Comparison of ENCODE assay signal across 20 mouse cellular contexts in the genomic region with DNA sequence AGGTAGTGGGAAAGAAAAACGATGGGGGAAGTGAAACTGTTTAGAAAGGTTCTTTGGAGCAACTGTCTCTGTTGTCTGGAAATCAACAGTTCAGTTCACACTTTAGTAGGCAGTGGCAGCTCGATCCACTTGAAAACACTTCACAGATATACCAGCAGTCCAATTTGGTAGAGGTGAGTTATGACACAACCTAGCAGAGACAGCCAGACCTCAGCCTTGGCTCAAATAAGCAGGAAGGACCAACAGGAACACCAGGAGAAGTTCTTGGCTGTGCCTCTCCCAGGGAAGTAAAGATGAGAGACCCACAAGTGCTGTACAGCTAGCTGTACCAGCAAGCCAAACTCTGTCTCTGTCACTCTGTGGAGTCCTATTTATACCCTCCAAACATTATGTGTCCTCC.
DNase-seq lines count a peak whose midpoint lies in the region; ATAC-seq and TF ChIP-seq lines count a peak whose summit lies in the region.
"Had no signal": no experiment of that assay in that cellular context is flagged by ENCODE, and none has a peak within 500 bp of the region (broad histone marks: within the 10 kb centered on the region; RNA-seq: fewer than 3 reads in every experiment).

No protein-coding gene starts in this region.

- peak; percentile 74 for ATAC-seq in heart, postnatal 0 days (ENCODE audit: insufficient read depth, low read depth)
- ATAC-seq in heart, embryonic 11.5 days (replicated peaks; ENCODE audit: insufficient number of reproducible peaks, low FRiP score, low TSS enrichment) = no peak
- ATAC-seq in megakaryocyte, adult 5-6 weeks (ENCODE audit: poor library complexity, severe bottlenecking) = peak; percentile 51; the same call in 1 of the 2 replicates
- ATAC-seq: forebrain, embryonic 13.5 days; forebrain, embryonic 15.5 days had no signal

- intact Hi-C loops in heart, postnatal 14 days (cut with DNase I) = no loop called here

- no peaks in the 10 kb centered on the region for H3K4me1 ChIP-seq in heart, postnatal 0 days (ENCODE audit: control insufficient read depth, insufficient read depth)
- H3K4me1 ChIP-seq in heart, embryonic 11.5 days (ENCODE audit: control insufficient read depth, insufficient read depth, low read length) = no peaks in the 10 kb centered on the region
- H3K4me1 ChIP-seq: embryonic facial prominence, embryonic 10.5 days; embryonic facial prominence, embryonic 12.5 days; forebrain, embryonic 13.5 days; forebrain, embryonic 15.5 days had no signal

- H3K36me3 ChIP-seq in heart, postnatal 0 days (replicated peaks; ENCODE audit: control insufficient read depth, insufficient read depth, low read length) = no peaks in the 10 kb centered on the region
- H3K36me3 ChIP-seq in heart, embryonic 11.5 days (ENCODE audit: control insufficient read depth, insufficient read depth, low read length) = no peaks in the 10 kb centered on the region
- H3K36me3 ChIP-seq: embryonic facial prominence, embryonic 10.5 days; embryonic facial prominence, embryonic 12.5 days; forebrain, embryonic 15.5 days had no signal

- no peak for TF ChIP-seq EP300 in heart, postnatal 0 days (IDR thresholded peaks at IDR 0.05; ENCODE audit: low read depth)

- no peak for TF ChIP-seq CTCF in heart, postnatal 0 days (IDR thresholded peaks at IDR 0.05; ENCODE audit: low read depth)

- 35% methylated on average over 2 of the region's 2 CpGs for WGBS in heart, postnatal 0 days
- 36% methylated on average over 2 of the region's 2 CpGs for WGBS in heart, embryonic 11.5 days (ENCODE audit: insufficient replicate concordance)

- H3K27ac ChIP-seq in heart, postnatal 0 days (ENCODE audit: low read depth) = peak overlapping the region; percentile 15; the same call in 1 of the 2 replicates
- H3K27ac ChIP-seq in heart, embryonic 11.5 days (ENCODE audit: low read depth, low read length) = no peak overlapping the region
- H3K27ac ChIP-seq: embryonic facial prominence, embryonic 10.5 days; embryonic facial prominence, embryonic 12.5 days; forebrain, embryonic 13.5 days; forebrain, embryonic 15.5 days had no signal

- no peaks in the 10 kb centered on the region for H3K9me3 ChIP-seq in heart, postnatal 0 days (replicated peaks; ENCODE audit: control insufficient read depth, low read length)
- no peaks in the 10 kb centered on the region for H3K9me3 ChIP-seq in heart, embryonic 11.5 days (replicated peaks; ENCODE audit: control insufficient read depth, low read length)
- H3K9me3 ChIP-seq: embryonic facial prominence, embryonic 10.5 days; embryonic facial prominence, embryonic 12.5 days; forebrain, embryonic 13.5 days; forebrain, embryonic 15.5 days had no signal

- 0 out of 2 replicates have a peak, but pooled peaks cover 2% of the 10 kb centered on the region for H3K27me3 ChIP-seq in heart, postnatal 0 days (ENCODE audit: control insufficient read depth, insufficient read depth, low read length)
- no peaks in the 10 kb centered on the region for H3K27me3 ChIP-seq in heart, embryonic 11.5 days (ENCODE audit: control insufficient read depth, insufficient read depth, low read length)
- H3K27me3 ChIP-seq: embryonic facial prominence, embryonic 12.5 days; forebrain, embryonic 13.5 days; forebrain, embryonic 15.5 days had no signal

- no peak overlapping the region for H3K9ac ChIP-seq in heart, postnatal 0 days (replicated peaks; ENCODE audit: low read depth, low read length)
- no peak overlapping the region for H3K9ac ChIP-seq in heart, embryonic 11.5 days (ENCODE audit: low read depth, low read length)
- H3K9ac ChIP-seq: embryonic facial prominence, embryonic 12.5 days; forebrain, embryonic 13.5 days; forebrain, embryonic 15.5 days had no signal

- no peak overlapping the region for H3K4me3 ChIP-seq in heart, postnatal 0 days (ENCODE audit: low read depth, low read length)
- H3K4me3 ChIP-seq in heart, embryonic 11.5 days (ENCODE audit: low read depth, low read length) = no peak overlapping the region
- H3K4me3 ChIP-seq: embryonic facial prominence, embryonic 10.5 days; embryonic facial prominence, embryonic 12.5 days; forebrain, embryonic 13.5 days; forebrain, embryonic 15.5 days had no signal

- no peak overlapping the region for H3K4me2 ChIP-seq in heart, postnatal 0 days (ENCODE audit: low read depth, low read length)
- no peak overlapping the region for H3K4me2 ChIP-seq in heart, embryonic 11.5 days
- H3K4me2 ChIP-seq: embryonic facial prominence, embryonic 12.5 days; forebrain, embryonic 13.5 days; forebrain, embryonic 15.5 days had no signal

- DNase-seq in heart, adult 18-20 months = peak; percentile 53 to 77
- no peak for DNase-seq in heart, postnatal 14 days
- DNase-seq in heart, adult 8-10 months (ENCODE audit: low spot score) = peak; percentile 50
- no peak for DNase-seq in heart, postnatal 4 days
- DNase-seq in heart, postnatal 0 days (ENCODE audit: low spot score) = peak; percentile 18
- no peak for DNase-seq in frontal cortex, postnatal 36 days (ENCODE audit: low spot score in 2 of 2)
- DNase-seq: adrenal gland, adult 2 months; adrenal gland, postnatal 10 days; adrenal gland, postnatal 25 days; cerebellum, adult 11-12 months; cerebellum, adult 2 months; cerebellum, adult 9-10 months; cerebellum, postnatal 10 days; cerebellum, postnatal 25 days had no signal

Comparison
In these comparisons a context has a peak if more than half of its experiments do, and no peak if none do; other contexts are left out.
1. DNase-seq: peak in heart, adult 18-20 months (2 of 2), heart, adult 8-10 months (single experiment) and heart, postnatal 0 days (single experiment); none in heart, postnatal 14 days (0 of 2), heart, postnatal 4 days (single experiment) and frontal cortex, postnatal 36 days (0 of 2).